Mouse (Mus musculus): ENCODE measurements around the gene Prdm5.

Prdm5 gene

GRCm38 (mm10) chr6:65778861-65779688, at the start of gene Prdm5:
TSS of gene Prdm5 (plus strand) at chr6:65778988.
- peak; percentile 78 for DNase-seq (ENCODE audit: low read depth, low spot score)

- DNase-seq (ENCODE audit: low read depth, low spot score): no peak
Measured at GRCm38 (mm10) chr6:65739442-65739841, 39.3 kb upstream of the Prdm5 start.

GRCm38 (mm10) chr6:65743144-65743870, 35.5 kb upstream of the Prdm5 start:
- no peak for DNase-seq (ENCODE audit: low read depth, low spot score)

GRCm38 (mm10) chr6:65743871-65744202, 35.0 kb upstream of the Prdm5 start:
- no peak for DNase-seq (ENCODE audit: low read depth, low spot score)

- DNase-seq (ENCODE audit: low read depth, low spot score): no peak
Measured at GRCm38 (mm10) chr6:65758214-65758613, 20.6 kb upstream of the Prdm5 start.

- DNase-seq (ENCODE audit: low read depth, low spot score): no peak
Measured at GRCm38 (mm10) chr6:65759174-65759573, 19.6 kb upstream of the Prdm5 start.

GRCm38 (mm10) chr6:65760073-65760472, 18.7 kb upstream of the Prdm5 start:
- DNase-seq (ENCODE audit: low read depth, low spot score): no peak

- no peak for DNase-seq (ENCODE audit: low read depth, low spot score)
Measured at GRCm38 (mm10) chr6:65764459-65764858, 14.3 kb upstream of the Prdm5 start.

- DNase-seq (ENCODE audit: low read depth, low spot score): peak; percentile 16
Measured at GRCm38 (mm10) chr6:65765057-65765456, 13.7 kb upstream of the Prdm5 start.

GRCm38 (mm10) chr6:65765752-65766397, 12.9 kb upstream of the Prdm5 start:
- no peak for DNase-seq (ENCODE audit: low read depth, low spot score)

GRCm38 (mm10) chr6:65767911-65768310, 10.9 kb upstream of the Prdm5 start:
- DNase-seq (ENCODE audit: low read depth, low spot score): no peak

- no peak for DNase-seq (ENCODE audit: low read depth, low spot score)
Measured at GRCm38 (mm10) chr6:65773566-65773965, 5.2 kb upstream of the Prdm5 start.

GRCm38 (mm10) chr6:65779689-65780233, 973 bp downstream of the Prdm5 start:
- no peak for DNase-seq (ENCODE audit: low read depth, low spot score)

- DNase-seq (ENCODE audit: low read depth, low spot score): no peak
Measured at GRCm38 (mm10) chr6:65781441-65781840, 2.7 kb downstream of the Prdm5 start.

- DNase-seq (ENCODE audit: low read depth, low spot score): no peak
Measured at GRCm38 (mm10) chr6:65783670-65784069, 4.9 kb downstream of the Prdm5 start.

- DNase-seq (ENCODE audit: low read depth, low spot score): peak; percentile 53
Measured at GRCm38 (mm10) chr6:65792923-65793322, 14.1 kb downstream of the Prdm5 start.

- no peak for DNase-seq (ENCODE audit: low read depth, low spot score)
Measured at GRCm38 (mm10) chr6:65796552-65796951, 17.8 kb downstream of the Prdm5 start.

GRCm38 (mm10) chr6:65797276-65797675, 18.5 kb downstream of the Prdm5 start:
- no peak for DNase-seq (ENCODE audit: low read depth, low spot score)

- no peak for DNase-seq (ENCODE audit: low read depth, low spot score)
Measured at GRCm38 (mm10) chr6:65798390-65798789, 19.6 kb downstream of the Prdm5 start.

GRCm38 (mm10) chr6:65811685-65812084, 32.9 kb downstream of the Prdm5 start:
- no peak for DNase-seq (ENCODE audit: low read depth, low spot score)

GRCm38 (mm10) chr6:65818039-65818747, 39.4 kb downstream of the Prdm5 start:
- peak; percentile 74 for DNase-seq (ENCODE audit: low read depth, low spot score)

- DNase-seq (ENCODE audit: low read depth, low spot score): no peak
Measured at GRCm38 (mm10) chr6:65828656-65829055, 49.9 kb downstream of the Prdm5 start.
